Mouse (Mus musculus) cerebellum, postnatal 25 days (tissue): ENCODE measurements around the gene S100a6.

ENCODE experiments used
- DNase-seq, 2 experiments: peaks; one replicate each; pipeline ENCODE4 v3.0.0; 2021; ENCODE audit warnings: mixed read lengths in 2 of 2

The S100a6 gene

GRCm38 (mm10) chr3:90629298-90629697 is 16.6 kb downstream of the S100a6 start:
- DNase-seq = no peak

- no peak for DNase-seq
Observed at GRCm38 (mm10) chr3:90631984-90632383, 19.3 kb downstream of the S100a6 start.

- no peak for DNase-seq
Observed at GRCm38 (mm10) chr3:90638511-90639275, 26.0 kb downstream of the S100a6 start.

- DNase-seq = peak in 1 of 2 experiments; percentile 36
Observed at GRCm38 (mm10) chr3:90639511-90640154, 27.0 kb downstream of the S100a6 start.

GRCm38 (mm10) chr3:90640981-90641380 is 28.3 kb downstream of the S100a6 start:
- DNase-seq = no peak

GRCm38 (mm10) chr3:90644220-90644619 is 31.5 kb downstream of the S100a6 start:
- DNase-seq = peak in 1 of 2 experiments; percentile 34

- no peak for DNase-seq
Observed at GRCm38 (mm10) chr3:90647291-90647690, 34.6 kb downstream of the S100a6 start.

- DNase-seq = no peak
Observed at GRCm38 (mm10) chr3:90648981-90649380, 36.3 kb downstream of the S100a6 start.

GRCm38 (mm10) chr3:90649832-90650231 is 37.1 kb downstream of the S100a6 start:
- DNase-seq = no peak

GRCm38 (mm10) chr3:90652878-90653508 is 40.3 kb downstream of the S100a6 start:
- DNase-seq = peak; percentile 62 to 83

- no peak for DNase-seq
Observed at GRCm38 (mm10) chr3:90653717-90654116, 41.0 kb downstream of the S100a6 start, which contains the start of gene S100a7a. TSS of gene S100a7a (plus strand) at chr3:90654017.

- DNase-seq = no peak
Observed at GRCm38 (mm10) chr3:90657405-90657804, 44.7 kb downstream of the S100a6 start.

GRCm38 (mm10) chr3:90659364-90660044 is 46.8 kb downstream of the S100a6 start:
- DNase-seq = no peak

- no peak for DNase-seq
Observed at GRCm38 (mm10) chr3:90664219-90664618, 51.5 kb downstream of the S100a6 start.

GRCm38 (mm10) chr3:90668846-90669245 is 56.2 kb downstream of the S100a6 start, which contains the start of gene S100a8:
TSS of gene S100a8 (plus strand) at chr3:90668978.
- peak in 1 of 2 experiments; percentile 7 for DNase-seq
